Mouse (Mus musculus): Measurements from ENCODE around the gene Il9.

DNA sequence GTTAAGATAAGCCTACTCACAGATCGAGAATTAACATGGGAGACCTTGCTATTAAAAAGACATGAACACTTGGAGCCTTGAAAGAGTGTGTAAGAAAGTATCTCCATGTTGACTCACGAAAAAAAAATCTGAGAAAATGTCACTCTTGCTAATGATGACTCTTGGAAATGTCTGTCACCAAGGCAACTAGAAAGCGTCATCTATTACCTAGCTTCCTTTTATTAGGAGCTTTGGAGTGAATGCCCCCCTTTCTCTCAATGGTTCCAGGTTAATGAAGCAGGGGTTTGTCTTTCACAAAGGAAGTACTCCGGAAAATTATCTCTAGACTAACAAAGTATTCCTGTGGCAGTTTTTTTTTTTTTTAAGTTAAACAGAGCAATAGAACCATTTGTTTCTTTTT, 34.3 kb upstream of the Il9 start:
- TF ChIP-seq CTCF (IDR thresholded peaks at IDR 0.05; ENCODE audit: insufficient read depth, low read length) (no peak), POLR2A (IDR thresholded peaks at IDR 0.05; ENCODE audit: borderline replicate concordance, extremely low read depth, low read depth, low read length) (no peak)

Data from lung, adult 2 months (tissue).